Mouse (Mus musculus): ENCODE measurements around the gene Ssmem1. TPM values are rescaled to one million over a fixed set of nuclear protein-coding genes. Genes with fewer than 3 reads are reported as not detected.

The Ssmem1 gene
- total and polyA plus RNA-seq, 3 experiments = 0.17 to 0.34 TPM; not detected in 1

DNA sequence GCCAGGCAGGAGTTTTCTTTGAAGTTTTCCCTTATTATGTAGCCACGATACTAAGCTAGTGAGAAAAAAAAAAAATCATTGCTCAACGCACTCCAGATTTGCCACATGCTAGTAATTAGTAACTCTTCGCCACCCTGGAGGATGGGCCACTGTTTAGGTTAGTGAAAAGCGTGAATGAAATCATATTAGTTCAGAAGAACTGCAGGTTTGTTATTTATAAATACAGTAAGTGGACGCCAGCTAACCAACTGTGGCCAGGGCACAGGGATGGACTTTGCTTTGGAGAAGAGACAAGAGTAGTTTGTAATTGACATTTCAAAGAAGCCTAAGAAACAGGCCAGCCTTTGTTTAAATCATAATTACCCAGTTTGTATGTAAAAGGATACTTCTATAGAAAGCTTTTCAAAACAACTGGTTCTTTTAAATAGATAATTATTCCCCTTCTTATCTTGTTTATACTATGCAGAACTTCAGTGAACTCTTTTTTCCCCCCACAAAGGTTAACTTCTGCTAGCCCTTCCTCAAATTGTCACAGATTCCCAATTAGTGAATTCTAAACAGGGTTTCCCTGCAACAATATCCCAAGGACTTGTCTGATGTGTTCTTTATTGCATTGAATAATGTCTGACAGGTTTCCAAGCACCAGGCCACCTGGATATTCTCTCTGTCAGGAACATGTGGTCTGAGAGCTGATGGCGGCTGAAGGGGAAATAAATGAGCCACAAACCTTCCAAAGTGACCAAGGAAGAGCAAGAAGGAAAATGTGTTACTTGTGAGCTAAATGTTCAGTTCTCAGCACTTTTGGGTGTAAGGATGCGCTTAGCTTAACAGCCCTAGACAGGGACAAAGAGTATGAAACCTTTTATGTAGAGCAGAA is 16.0 kb downstream of the Ssmem1 start:
- Histone ChIP-seq H3K9ac (ENCODE audit: insufficient read depth, low read depth) (no peak overlapping the region), H3K79me2 (replicated peaks; ENCODE audit: control insufficient read depth, extremely low read depth, insufficient read depth, poor library complexity, severe bottlenecking) (no peaks in the 10 kb centered on the region), H3K4me3 (replicated peaks in 1 of 3; ENCODE audit: low read depth in 2 of 3, low read length in 2 of 3, poor library complexity in 1 of 3) (no peak overlapping the region), H3K36me3 (replicated peaks in 1 of 2; ENCODE audit: control insufficient read depth in 1 of 2, insufficient read depth in 1 of 2, low read length in 1 of 2) (no peaks in the 10 kb centered on the region), H3K27ac (ENCODE audit: insufficient read depth, low read depth) (no peak overlapping the region), H3K4me2 (ENCODE audit: insufficient read depth, low read depth, poor library complexity, severe bottlenecking) (no peak overlapping the region), H3K27me3 (replicated peaks) (no peaks in the 10 kb centered on the region), H3K4me1 (ENCODE audit: control insufficient read depth in 1 of 2, insufficient read depth in 2 of 2) (no peaks in the 10 kb centered on the region), H3K9me3 (replicated peaks; ENCODE audit: low read length) (no peaks in the 10 kb centered on the region)
- no peak for TF ChIP-seq RAD21 (IDR thresholded peaks at IDR 0.05; ENCODE audit: low read depth, low read length)
- no peak for TF ChIP-seq USF2 (conservative IDR thresholded peaks at IDR 0.05; ENCODE audit: low read depth, low read length)
- no peak for TF ChIP-seq GABPA (IDR thresholded peaks at IDR 0.05; ENCODE audit: insufficient replicate concordance, low read depth, low read length)
- in situ Hi-C loops (cut with MboI; ENCODE audit: low pct_ligation_motif_present, low pct_unique_long_range_greater_than_20kb, low sequenced_read_pairs) (loop anchor here (10.0 kb wide), 1 partner anchor 459 kb away; no protein-coding TSS in a partner anchor), dilution Hi-C loops (cut with MboI; ENCODE audit: extremely low pct_ligation_motif_present, extremely low pct_unique_long_range_greater_than_20kb, low sequenced_read_pairs) (no loop called here)
- DNase-seq (ENCODE audit: extremely low read depth) = no peak

DNA sequence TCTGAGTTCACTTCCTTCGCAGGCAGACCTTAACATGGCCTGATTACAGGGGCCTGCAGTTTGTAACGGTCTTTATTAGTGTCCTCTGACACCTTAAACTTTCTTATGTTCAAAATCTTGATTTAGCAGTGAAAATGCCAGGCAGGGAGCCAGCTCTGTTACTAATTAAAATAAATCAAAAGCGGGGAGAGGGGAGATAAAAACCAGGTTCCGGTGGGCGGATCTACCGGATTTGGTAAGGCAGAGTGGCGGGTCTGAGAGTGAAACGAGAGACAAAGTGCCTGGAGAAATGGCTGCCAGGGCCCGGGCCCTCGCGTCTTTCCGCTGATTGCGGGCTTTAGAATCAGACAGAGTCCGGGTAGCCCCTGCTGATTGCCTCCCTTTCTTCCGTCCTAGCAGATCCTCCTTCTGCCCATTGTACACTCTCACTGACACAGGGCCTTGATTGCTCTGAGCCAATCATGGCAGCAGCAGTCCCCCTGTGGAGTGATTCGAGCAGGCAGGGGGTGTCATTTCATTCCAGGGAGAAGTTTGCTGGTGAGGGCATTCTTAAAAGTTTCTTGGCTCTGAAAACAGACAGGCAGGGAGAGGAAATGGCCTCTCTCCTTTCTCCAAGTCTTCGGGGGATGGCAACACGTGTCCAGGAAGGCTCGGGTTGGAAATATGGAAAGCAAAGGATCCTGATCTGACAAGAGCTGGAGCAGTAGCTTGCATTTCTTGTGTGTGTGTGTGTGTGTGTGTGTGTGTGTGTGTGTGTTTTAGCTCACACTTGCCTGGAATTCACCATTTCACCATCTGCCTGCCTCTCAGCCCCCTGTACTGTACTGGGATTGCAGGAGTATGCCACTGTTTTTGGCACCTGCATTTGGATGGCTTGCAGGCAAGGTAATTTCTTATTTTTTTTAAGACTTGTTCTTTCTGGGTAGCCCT is 17.2 kb downstream of the Ssmem1 start:
- H3K4me2 ChIP-seq (ENCODE audit: insufficient read depth, low read depth, poor library complexity, severe bottlenecking) = no peak overlapping the region
- H3K27ac ChIP-seq (ENCODE audit: insufficient read depth, low read depth) = no peak overlapping the region
- no peak overlapping the region for H3K4me3 ChIP-seq (replicated peaks in 1 of 3; ENCODE audit: low read depth in 2 of 3, low read length in 2 of 3, poor library complexity in 1 of 3)
- no peak for DNase-seq (ENCODE audit: extremely low read depth)
- H3K9me3 ChIP-seq (replicated peaks; ENCODE audit: low read length) = no peaks in the 10 kb centered on the region
- dilution Hi-C loops (cut with MboI; ENCODE audit: extremely low pct_ligation_motif_present, extremely low pct_unique_long_range_greater_than_20kb, low sequenced_read_pairs) = no loop called here
- no peaks in the 10 kb centered on the region for H3K4me1 ChIP-seq (ENCODE audit: control insufficient read depth in 1 of 2, insufficient read depth in 2 of 2)
- TF ChIP-seq RCOR1 (conservative IDR thresholded peaks at IDR 0.05; ENCODE audit: low read depth, low read length) = no peak
- no peak for TF ChIP-seq CHD2 (IDR thresholded peaks at IDR 0.05; ENCODE audit: low read length)
- no peak for TF ChIP-seq POLR2AphosphoS2 (IDR thresholded peaks at IDR 0.05; ENCODE audit: low read depth, low read length)
- no peak for TF ChIP-seq EP300 (IDR thresholded peaks at IDR 0.05; ENCODE audit: low read length)
- no peak for TF ChIP-seq TBP (conservative IDR thresholded peaks at IDR 0.05; ENCODE audit: low read depth, low read length)
- no peak for TF ChIP-seq HCFC1 (IDR thresholded peaks at IDR 0.05; ENCODE audit: low read depth, low read length)
- no peak for TF ChIP-seq E2F4 (IDR thresholded peaks at IDR 0.05; ENCODE audit: insufficient replicate concordance, low read depth, low read length)
- TF ChIP-seq USF2 (conservative IDR thresholded peaks at IDR 0.05; ENCODE audit: low read depth, low read length) = no peak
- TF ChIP-seq SIN3A (IDR thresholded peaks at IDR 0.05; ENCODE audit: low read length) = no peak
- no peak overlapping the region for H3K9ac ChIP-seq (ENCODE audit: insufficient read depth, low read depth)
- in situ Hi-C loops (cut with MboI; ENCODE audit: low pct_ligation_motif_present, low pct_unique_long_range_greater_than_20kb, low sequenced_read_pairs) = loop anchor here (10.0 kb wide), 1 partner anchor 458 kb away; no protein-coding TSS in a partner anchor
- H3K27me3 ChIP-seq (replicated peaks) = no peaks in the 10 kb centered on the region
- H3K79me2 ChIP-seq (replicated peaks; ENCODE audit: control insufficient read depth, extremely low read depth, insufficient read depth, poor library complexity, severe bottlenecking) = no peaks in the 10 kb centered on the region
- no peaks in the 10 kb centered on the region for H3K36me3 ChIP-seq (replicated peaks in 1 of 2; ENCODE audit: control insufficient read depth in 1 of 2, insufficient read depth in 1 of 2, low read length in 1 of 2)

Data from CH12.LX (cell line).